Mouse (Mus musculus) kidney, adult 2 months (tissue): ENCODE data around the gene Zpbp2.

ENCODE experiments used
- CTCF ChIP-seq: fragments of 200-500 bp; conservative IDR thresholded peaks from 2 replicates; pipeline ENCODE4 v1.5.1; 2011; ENCODE audit warnings: low read depth, mild to moderate bottlenecking, control low read depth, low read length, moderate library complexity, mixed read lengths; ENCODE audit not compliant: insufficient read depth, insufficient read length
- POLR2A ChIP-seq: fragments of 200-500 bp; IDR thresholded peaks from one replicate; pipeline ENCODE4 v1.6.1; 2011; ENCODE audit warnings: low read depth, low read length, control low read depth

DNA sequence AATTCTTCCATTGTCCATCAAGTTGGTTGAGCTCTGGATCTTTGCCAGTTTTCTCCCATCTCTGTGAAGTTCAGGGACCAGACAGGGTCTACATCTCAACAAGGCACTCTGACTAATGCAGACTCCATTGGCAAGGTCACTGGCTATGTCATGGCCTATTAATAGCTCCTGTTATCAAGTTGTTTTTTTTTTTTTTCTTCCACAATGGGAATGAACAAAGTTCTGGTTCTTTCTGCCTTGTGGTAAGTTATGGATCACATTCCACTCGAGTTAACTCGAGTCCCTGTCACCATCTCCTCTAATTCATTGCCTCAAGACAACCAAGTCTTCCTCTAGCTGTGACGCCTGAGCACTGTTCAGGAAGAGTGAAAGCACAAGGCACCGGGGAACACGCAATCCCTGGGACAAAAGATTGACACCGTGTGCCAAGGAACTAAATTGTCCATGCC is 38.0 kb downstream of the Zpbp2 start:
- TF ChIP-seq POLR2A, result no peak
- TF ChIP-seq CTCF, result no peak
